Mouse (Mus musculus): ENCODE data around the gene Lrrc1.

Lrrc1 gene

DNA sequence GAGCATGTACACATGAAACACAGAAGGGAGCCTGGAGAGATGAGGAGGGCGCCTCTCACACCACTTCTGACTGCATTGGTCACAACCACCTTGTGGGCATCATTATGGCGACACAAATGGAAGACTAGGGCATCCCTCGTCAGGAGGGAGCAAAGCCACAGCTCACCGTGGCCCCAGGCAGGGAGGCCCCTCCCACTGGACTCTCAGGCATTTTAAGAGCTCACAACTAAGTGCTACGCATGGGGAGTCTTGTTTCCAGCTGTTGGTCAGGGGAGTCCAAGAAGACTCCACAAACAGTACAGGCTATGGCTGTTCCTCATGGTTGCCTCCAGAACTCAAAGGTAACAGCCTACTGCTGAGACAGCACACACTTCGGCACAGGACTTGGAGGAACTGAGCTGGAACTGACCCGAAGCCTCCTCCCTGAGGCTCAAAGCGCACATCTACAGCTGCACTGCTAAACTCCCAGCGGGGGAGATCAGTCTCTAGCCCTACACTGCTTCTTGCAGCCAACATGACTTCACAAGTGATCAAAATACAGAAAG, 83.2 kb downstream of the Lrrc1 start:
- no peak for DNase-seq

DNA sequence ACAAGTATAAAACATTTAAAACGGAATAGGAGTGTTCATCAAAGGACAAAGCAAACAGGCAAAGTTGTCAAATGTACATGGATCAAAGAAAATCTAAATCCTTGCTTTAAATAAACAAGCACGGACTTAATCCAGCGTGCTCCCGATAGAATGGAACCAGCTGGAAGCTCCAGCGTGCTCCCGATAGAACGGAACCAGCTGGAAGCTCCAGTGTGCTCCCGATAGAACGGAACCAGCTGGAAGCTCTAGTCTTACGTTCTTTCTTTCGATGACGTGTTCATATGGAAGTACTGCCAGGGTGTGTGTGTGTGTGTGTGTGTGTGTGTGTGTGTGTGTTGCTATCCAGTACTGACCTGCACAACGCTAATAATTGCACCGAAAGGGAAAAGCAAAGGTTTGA, 84.3 kb downstream of the Lrrc1 start:
- no peak for DNase-seq

DNA sequence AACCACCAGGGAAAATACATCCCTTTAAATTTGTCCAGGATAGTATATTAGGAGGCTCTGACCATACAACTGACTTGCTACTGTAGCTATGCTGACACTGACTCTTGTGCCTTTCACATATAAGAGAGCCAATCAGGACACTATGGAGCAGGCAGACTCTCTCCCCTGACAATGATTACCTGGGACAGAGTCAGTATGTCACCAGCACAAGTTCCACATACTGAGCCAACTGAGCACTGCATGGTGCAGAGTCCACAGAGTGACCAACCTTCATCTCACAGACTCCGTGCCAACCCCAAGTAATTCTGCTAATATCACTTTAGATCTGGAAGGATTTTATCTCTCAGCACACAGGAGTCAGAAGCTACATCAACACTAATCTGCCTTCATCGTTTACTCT, 85.3 kb downstream of the Lrrc1 start:
- DNase-seq: no peak

DNA sequence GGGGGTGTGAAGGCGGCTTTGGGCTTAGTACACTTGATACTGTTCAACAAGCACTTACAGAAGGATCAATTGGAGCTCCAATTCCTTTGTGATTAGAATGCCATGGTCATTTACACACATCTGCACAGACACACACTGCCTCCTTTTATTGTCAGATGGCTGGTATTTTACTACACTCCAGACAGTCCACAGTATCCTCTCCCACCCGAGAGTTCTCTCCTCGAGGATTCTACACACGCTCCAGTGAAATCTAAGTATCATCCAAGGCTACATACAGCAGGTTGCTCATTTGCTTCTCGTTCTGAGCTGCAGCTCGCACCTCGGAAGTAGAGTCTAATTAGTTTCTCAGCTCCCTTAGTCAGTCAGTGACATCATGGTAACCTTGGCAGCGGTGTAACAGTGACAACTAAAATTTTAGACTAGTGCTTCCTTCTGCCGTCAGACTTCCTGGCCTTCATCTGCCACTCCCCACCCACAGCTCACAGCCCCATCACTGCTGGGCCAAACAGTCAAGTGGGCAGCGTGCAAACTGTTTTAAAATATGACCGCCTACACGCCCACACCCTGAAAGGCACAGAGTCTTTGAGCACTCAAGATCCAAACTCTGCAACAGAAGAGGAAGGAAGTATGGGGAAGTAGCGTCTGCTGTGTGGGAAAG, 88.4 kb downstream of the Lrrc1 start:
- DNase-seq: peak in 1 of 2 experiments; percentile 47

DNA sequence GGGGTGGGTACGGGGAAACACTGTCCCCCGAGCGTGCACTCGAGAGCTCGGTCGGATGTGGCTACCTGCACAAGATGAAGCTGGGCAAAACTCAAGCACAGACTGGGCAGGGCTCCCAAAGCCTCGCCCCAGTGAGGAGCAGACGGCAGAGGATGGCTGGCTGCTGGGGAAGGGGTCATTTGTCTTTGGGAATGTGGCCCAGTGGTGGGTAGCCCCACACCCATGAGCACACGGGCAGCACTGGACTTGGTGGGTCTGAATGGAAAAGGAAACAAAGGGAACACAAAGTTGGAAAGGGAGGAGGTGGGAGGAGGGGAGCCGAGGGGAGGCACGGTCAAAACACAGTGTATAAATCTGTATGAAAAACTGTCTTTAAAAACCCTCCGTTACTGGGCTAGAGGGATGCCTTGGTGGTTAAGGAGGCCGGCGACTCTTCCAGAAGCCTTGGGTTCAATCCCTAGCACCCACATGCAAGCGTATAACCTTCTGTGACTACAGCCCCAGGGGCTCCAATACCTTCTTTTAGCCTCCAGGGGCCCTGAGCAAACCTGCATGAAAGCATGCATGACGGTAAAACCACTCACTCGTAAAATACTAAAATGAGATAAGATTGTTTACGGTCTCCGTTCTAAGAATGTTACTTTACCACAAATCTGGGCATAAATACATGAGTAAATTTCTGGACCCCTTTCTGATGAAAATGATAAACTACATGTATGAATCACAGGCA, 89.1 kb downstream of the Lrrc1 start:
- DNase-seq: no peak

DNA sequence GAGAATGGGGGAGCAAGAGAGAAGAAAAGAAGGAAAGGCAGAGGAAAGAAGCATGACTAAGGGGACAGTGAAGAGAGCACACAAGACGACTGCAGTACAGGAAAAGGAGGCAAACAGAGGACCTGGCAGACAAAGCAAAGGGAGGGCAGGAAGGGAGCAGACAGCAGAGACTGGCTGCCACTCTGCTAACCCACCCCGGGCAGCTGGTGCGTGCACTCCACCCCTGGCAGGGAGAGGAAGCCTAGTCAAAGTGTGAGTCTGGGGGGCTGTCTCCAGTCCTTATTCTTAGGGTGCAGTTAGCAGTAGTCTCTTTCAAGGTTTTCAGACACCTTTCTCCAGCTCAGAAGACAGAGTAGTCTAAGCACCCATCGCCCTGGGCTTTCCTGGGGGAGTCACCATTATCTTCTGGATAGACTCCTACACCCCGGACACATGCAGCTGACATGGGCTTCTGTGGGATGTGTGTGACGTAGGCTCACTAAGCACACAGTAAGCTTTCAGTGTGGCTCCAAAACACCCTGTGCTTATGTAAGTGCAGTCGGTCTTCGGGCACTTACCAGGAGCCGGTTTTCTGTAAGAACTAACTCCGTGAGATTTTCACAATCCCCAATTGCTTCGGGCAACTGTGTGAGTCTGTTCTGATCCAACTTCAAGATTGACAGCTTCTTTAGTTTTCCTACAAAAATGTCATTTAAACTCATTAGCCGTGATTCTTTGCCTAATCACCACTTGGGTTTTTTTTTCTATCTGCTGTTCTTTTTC, 92.4 kb downstream of the Lrrc1 start:
- DNase-seq: no peak

DNA sequence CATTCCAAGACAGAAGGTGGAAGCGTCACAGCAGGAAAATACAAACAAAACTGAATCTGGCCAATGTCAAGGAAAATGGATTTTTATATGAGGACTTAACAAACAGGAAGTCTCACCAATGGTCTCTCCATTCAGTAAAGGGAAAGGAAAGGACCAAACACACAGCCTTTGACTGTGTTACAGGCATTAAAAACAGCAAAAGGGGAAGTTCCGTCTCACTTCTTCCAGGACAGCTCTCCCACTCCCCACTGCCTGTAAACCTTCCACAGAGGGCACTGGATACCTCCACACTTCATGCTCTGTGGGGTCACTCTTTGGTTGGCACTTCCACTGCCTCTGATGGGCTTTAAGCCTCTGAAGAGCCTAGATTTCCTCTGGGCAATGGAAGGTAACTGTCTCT, 94.2 kb downstream of the Lrrc1 start:
- no peak for DNase-seq

DNA sequence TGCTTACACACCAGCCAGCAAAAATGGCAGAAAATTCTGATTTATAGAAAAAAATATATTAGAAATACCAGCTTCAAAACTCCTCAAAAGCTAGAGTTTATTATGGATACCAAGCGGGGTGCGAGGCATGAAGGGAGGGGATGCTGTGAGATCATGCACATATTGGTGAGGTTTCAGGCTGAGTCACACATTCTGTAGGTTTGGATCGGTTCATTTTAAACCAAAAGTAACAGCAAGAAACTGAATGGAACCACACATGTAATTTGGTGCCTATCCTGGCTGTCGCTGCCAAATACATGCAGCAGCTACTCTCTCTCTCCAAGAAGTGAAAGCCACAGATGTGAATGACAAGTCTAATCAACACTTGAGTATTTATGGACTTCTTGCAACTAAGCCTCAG, 99.8 kb downstream of the Lrrc1 start:
- DNase-seq: no peak

DNA sequence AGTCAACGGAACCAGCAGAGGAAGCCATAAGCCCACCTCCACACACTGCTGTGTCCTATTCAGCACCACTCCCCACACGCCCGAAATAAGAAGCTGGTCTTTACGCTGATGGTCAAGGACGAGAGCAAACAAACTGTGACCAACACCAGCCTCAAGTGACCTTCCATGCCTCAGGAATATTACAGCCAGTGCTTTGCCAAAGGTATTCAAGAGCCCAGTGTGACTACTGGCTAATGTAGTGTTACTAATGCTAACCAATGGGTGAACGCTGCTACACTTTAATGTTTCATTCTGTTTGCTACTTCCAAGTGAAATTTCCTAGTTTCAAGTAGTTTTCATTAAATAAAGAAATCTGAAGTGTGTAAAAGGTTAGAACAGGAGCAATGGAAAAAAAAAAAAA, 105.3 kb downstream of the Lrrc1 start:
- DNase-seq: peak in 1 of 2 experiments; percentile 40

DNA sequence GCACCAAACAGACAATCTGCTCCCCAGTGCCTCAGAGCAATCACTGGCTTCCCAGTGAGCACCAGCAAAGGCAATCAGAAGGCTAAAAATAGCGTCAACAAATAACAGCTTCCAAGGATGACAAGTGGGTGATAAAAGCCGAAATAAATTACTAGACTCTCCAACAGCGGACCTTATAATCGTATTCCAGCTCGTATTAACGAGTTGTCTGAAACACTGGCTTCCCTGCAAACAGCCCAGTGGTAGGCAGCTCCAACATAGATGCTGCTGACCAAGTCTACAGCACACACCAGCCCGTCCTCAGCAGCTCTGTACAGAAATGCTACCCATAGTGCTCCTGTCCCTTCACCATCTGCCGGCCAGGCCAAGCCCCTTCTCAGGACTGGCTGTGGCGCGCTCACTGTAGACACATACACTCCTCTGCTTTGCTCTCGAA, 105.8 kb downstream of the Lrrc1 start:
- DNase-seq: no peak

DNA sequence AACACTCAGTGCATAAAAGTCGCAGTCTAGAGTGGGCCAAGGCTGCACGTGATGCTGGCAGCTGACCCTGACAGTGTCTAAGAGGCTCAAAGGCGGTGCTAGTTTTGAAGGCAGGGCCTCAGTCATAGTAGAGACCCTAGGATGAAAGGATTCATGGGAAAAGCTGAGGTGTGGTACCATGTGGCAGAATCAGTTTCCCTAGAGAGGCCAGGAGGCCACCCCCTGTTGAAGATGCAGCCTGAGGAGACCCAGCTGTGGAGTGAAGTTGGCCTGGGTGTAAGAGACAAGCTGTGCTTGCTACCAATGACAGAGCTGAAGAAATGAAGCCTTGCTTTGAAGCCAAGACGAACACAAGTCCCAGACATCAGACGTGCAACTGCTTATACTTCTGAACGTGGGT, 107.5 kb downstream of the Lrrc1 start:
- no peak for DNase-seq

DNA sequence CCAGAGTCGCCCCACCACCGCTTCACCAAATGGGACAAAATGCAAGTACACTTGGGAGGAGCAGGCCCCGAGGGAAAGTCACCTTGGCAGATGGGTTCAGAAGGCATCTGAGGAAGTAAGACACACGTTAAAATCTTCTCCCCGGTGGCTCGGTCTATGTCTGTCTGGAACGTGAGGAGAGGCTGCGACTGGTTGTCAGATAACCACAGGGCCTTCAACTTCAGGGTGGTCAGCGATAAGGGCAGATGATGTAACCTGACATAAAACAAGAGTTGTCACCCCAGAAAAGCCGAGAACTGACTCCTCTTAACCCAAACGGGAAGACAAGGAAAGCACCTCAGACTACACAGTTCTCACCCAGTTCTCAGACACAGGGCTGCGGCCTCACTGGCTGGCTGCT, 109.7 kb downstream of the Lrrc1 start:
- DNase-seq: no peak

DNA sequence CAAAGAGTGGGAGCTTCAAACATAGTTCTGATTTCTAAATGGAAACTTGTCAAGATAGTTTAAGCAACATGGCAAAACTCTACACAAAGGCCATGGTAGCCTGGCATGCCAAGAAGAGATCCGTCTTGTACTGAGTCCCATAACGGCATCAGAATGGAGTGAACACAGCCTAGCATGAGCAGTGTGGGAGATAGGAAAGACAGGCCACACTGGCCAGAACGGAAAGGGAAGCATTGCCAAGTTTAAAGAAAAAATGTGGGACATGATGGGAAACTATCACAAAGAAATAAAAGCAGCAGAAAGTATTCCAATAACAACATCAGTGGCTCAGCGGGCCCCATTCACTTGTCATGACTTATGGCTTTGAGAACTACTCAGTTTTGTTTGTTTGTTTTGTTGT, 111.2 kb downstream of the Lrrc1 start:
- no peak for DNase-seq

DNA sequence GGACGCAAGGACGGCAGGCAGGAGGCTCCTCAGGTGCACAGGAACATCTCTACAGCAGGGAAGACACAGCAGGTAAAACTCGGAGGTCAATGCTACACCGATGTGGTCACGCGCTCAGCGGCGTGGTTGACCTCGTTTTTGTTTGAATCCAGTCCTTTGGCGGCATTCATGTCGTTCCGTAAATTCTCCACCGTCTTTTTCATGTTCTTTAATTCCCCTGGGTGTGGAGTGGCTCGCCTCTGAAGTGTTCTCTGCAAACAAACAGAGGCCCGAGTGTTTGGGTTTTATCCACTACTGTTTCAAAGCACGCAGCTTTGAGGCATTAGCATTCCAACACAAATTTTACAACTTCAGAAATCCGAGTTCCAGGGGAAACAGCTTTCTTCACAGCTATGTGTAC, 112.6 kb downstream of the Lrrc1 start:
- peak; percentile 53 to 56 for DNase-seq

DNA sequence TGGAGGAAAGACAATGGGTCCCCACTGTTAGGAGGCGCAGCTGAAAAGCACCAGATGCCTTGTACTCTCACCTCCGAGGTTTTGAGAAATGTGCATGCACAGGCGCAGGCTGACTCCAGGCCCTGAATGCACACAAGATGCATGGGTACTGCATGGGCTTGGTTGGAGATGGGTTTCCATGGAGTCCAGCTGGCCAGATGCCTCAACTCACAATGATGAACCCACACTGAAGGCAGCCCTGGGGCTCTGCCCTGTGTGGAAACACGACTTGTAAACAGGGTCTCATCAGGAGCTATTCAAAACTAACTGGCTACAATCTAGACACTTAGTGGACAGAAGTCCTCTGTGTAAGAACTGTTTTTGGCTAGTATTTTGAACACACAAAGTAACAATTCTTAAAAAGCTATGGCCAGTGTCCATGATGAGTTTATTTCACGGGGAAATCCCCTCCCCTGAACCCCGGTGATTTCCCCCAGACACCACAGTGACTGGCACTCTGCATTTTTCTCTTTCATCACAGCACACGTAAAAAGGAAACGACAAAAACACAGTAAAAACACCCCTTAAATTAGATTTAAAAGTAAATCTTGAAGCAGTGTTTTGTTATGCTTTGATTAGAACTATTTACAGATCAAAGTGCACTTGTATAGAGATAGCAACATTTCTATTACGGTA, 114.1 kb downstream of the Lrrc1 start:
- no peak for DNase-seq

DNA sequence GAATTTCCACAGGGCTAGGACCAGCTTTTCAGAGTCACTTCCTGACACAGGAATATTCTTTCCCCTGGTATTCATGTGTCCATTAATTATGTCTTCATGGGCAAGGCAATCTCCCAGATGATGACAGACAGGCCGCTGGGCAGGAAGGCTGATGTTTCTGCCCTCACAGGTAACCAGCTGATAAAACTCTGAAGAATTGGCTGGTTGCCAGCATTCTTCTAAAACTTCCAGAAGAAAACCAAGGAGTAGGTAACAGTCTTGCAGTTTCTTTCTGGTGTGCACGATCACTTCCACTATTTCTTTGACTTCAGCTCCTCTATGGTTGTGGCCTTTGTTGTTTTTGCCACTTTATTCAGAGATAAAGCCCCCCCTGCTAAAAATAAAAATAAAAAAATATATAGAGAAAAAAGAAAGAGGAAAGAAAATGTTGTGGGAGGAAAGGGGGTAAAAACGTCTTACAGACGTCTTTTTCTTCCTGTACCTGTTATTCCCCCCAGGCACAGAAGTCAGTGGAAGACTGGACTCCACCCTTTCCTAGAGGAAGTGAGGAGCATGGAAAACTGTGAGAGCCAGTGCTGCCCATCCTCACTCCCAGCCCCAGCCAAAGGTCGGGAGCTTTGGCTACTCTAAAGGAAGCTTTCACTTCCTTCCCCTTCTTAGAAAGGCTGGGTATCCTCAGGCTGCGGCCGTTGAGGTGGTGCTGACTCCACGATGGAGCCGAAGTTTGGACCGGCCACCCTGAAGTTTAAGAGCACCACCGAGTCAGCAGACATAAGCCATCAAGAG, 115.2 kb downstream of the Lrrc1 start:
- peak in 1 of 2 experiments; percentile 31 for DNase-seq

DNA sequence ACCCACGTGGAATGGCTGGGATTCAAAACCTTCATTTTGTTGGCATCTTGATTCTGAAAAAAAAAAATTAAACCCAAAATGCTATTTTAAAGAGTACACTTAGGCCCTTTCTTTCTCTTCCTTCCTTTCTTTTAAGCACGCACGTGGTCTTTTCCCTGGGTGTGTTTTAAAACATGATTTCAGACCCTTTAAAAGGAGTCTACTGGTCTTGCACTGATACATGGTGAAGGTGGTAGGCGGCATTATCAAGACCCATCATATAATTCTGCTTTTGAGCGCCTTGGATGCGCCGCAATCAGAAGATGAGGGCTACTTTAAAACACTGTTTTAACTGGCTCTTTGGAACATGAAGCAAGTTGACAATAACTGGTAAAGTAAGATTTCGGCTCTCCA, 115.9 kb downstream of the Lrrc1 start:
- DNase-seq: no peak

DNA sequence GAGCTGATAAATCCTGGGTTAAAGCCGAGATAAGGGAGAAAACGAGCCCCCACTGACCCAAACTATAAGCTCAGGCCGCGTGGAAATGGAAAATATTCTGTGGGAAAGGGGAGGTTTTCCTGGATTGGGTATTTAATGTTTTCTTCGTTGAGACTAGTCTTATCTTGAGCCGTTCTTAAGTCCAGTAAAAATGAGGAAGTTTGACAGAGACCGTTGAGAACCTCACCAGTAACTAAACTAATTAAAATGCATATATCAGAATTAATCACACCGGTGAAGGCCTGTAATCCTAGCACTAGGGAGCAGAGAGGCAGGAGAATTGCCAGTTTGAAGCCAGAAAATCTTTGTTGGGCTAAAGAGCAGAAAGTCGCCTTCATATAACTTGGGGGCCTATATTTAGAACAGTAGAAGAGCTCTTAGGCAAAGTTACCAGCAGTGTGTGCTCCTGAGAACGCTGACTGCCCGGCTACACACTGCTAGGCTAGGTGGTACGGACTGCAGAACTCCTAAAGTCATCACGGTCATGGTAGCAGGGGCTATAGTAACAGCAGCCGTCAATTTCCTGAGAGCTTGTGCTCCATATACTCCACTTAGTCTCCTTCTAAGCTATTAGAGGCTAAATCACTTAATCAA, 116.4 kb downstream of the Lrrc1 start:
- no peak for DNase-seq

DNA sequence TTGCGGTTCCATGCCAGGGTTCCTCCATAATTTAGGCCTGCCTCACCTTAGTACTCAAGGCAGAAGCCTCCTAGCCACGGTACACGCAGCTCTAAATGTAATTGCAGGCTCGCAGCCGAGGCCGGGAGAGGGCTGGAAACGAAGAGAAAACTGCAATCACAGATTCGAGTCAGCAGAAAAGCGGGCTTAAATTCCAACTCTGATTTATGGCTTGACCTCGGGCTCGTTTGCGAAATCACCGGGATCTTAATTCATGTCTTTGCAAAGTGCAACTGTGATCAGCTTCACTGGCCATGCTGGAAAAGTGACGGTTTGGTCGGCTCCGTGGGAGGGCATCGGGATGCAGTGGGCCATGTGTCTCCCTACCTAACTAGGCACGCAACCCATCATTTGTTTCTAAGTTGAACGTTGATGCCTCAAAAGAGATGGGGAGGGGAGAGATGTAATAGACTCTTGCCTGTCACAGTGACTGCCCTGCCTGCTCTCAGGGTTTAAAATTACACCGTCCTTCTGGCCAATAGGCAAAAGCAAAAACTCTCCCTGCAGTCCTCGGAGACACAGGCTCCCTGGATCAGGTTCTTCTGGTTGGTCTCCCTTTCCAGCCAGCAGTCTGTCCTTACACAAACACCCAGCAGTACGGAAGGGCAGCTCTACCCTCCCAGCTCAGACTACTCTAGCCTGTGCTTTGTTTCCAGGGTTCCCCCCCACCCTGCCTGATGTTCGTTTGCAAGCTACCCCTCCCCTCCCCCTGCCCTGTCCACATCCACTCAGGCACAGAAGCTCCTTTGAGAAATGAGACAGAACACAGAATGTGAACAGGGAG, 117.2 kb downstream of the Lrrc1 start:
- DNase-seq: peak; percentile 64 to 76

DNA sequence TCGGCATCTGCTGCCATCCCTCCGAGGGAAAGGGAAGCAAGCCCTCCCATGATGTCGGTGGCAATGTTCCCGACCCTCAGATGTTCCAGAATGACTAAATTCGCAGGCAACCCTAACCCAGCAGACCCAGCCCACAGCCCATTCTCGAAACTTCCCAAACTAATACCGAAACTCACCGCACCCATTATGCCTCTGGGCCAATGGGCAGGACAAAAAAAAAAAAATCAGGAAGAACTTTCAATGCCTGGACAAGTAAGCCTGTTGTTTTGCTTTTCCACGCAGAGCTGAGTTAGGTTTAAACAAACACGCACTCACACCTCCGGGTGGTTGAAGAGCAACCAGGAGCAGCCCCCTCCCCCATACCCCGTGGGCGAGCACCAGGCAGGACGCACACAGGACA, 118.6 kb downstream of the Lrrc1 start:
- no peak for DNase-seq

DNA sequence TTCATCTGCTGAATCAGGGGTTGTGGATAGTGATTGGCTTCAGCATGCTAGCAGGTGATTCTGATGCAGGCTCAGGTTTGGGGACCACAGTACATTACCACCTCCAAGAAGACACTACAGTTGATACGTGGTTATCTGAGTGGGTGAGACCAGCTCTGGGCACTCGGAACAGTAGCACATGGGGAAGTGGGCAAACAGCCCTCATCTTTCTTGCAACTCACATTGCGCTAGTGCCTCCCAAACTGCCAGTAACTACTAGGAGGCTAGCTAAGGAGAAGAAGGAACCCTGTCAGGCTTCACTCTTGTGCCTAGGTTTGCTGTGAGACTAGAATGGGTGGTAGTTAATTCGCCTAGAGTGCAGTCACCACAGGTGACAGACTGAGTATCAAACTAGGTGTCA, 119.1 kb downstream of the Lrrc1 start:
- DNase-seq: no peak

All from lung, adult 18-20 months (tissue).